In the genomic region with DNA sequence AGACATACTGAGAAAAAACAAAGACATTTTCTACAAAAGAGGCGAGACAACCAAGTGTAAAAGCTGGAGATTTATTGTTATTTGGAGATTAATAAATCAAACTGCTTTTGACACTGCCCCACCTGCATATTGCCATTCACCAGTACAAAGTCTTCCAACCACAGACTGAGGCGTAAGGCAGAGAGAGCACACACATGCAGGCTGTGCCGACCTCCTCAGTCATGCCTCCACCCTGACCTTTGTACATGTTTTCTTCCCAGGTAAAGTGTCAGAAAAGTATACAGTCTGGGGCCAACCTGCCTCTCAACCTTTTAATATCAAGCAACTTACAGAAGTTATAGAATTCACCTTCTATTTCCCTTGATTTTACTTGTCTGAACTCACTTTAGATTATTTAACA, we compare ENCODE assay signal across 28 mouse cellular contexts. TPM values are rescaled to one million over a fixed set of nuclear protein-coding genes. Genes with fewer than 3 reads are reported as not detected.
DNase-seq lines count a peak whose midpoint lies in the region; ATAC-seq and TF ChIP-seq lines count a peak whose summit lies in the region.
"Had no signal": no experiment of that assay in that cellular context is flagged by ENCODE, and none has a peak within 500 bp of the region (broad histone marks: within the 10 kb centered on the region; RNA-seq: fewer than 3 reads in every experiment).

No protein-coding gene starts in this region.

- 65% methylated on average over 3 of the region's 3 CpGs for WGBS in liver, postnatal 0 days (ENCODE audit: insufficient replicate concordance)
- WGBS in intestine, embryonic 15.5 days = 59% methylated on average over 3 of the region's 3 CpGs
- 41% methylated on average over 3 of the region's 3 CpGs for WGBS in intestine, postnatal 0 days
- 57% methylated on average over 3 of the region's 3 CpGs for WGBS in stomach, postnatal 0 days
- 93% methylated on average over 3 of the region's 3 CpGs for WGBS in forebrain, embryonic 13.5 days

- no peak overlapping the region for H3K4me2 ChIP-seq in liver, postnatal 0 days (ENCODE audit: low read depth, low read length)
- H3K4me2 ChIP-seq in intestine, embryonic 15.5 days (replicated peaks) = no peak overlapping the region
- peak overlapping the region; percentile 30; the same call in 1 of the 2 replicates for H3K4me2 ChIP-seq in intestine, postnatal 0 days (replicated peaks; ENCODE audit: low read depth)
- no peak overlapping the region for H3K4me2 ChIP-seq in stomach, postnatal 0 days (replicated peaks; ENCODE audit: low read depth)
- no peak overlapping the region for H3K4me2 ChIP-seq in forebrain, embryonic 13.5 days
- H3K4me2 ChIP-seq: embryonic facial prominence, embryonic 13.5 days; forebrain, embryonic 12.5 days; heart, embryonic 13.5 days; hindbrain, embryonic 12.5 days had no signal

- H3K27ac ChIP-seq in liver, postnatal 0 days (ENCODE audit: low read depth) = peak overlapping the region; percentile 50
- no peak overlapping the region for H3K27ac ChIP-seq in intestine, embryonic 15.5 days
- peak overlapping the region; percentile 73 for H3K27ac ChIP-seq in intestine, postnatal 0 days (ENCODE audit: low read depth, low read length)
- no peak overlapping the region for H3K27ac ChIP-seq in stomach, postnatal 0 days (replicated peaks)
- no peak overlapping the region for H3K27ac ChIP-seq in forebrain, embryonic 13.5 days
- H3K27ac ChIP-seq: embryonic facial prominence, embryonic 10.5 days; embryonic facial prominence, embryonic 13.5 days; forebrain, embryonic 12.5 days; heart, adult 2 months; heart, embryonic 10.5 days; heart, embryonic 13.5 days; hindbrain, embryonic 12.5 days had no signal

- TF ChIP-seq CTCF in liver, postnatal 0 days (IDR thresholded peaks at IDR 0.05; ENCODE audit: low read depth) = no peak
- TF ChIP-seq CTCF in intestine, postnatal 0 days (IDR thresholded peaks at IDR 0.05; ENCODE audit: low read depth) = no peak
- TF ChIP-seq CTCF in stomach, postnatal 0 days (IDR thresholded peaks at IDR 0.05; ENCODE audit: low read depth) = no peak

- H3K27me3 ChIP-seq in liver, postnatal 0 days (ENCODE audit: insufficient read depth, low read length) = no peaks in the 10 kb centered on the region
- H3K27me3 ChIP-seq in intestine, embryonic 15.5 days (replicated peaks) = no peaks in the 10 kb centered on the region
- no peaks in the 10 kb centered on the region for H3K27me3 ChIP-seq in intestine, postnatal 0 days (replicated peaks; ENCODE audit: control insufficient read depth, insufficient read depth, low read length)
- H3K27me3 ChIP-seq in stomach, postnatal 0 days (ENCODE audit: control insufficient read depth, insufficient read depth, low read length) = no peaks in the 10 kb centered on the region
- no peaks in the 10 kb centered on the region for H3K27me3 ChIP-seq in forebrain, embryonic 13.5 days
- H3K27me3 ChIP-seq: embryonic facial prominence, embryonic 13.5 days; forebrain, embryonic 12.5 days; heart, embryonic 13.5 days; hindbrain, embryonic 12.5 days had no signal

- DNase-seq in liver, postnatal 0 days = no peak
- no peak for DNase-seq in liver
- DNase-seq in stomach, postnatal 0 days (ENCODE audit: low spot score) = peak; percentile 31
- no peak for DNase-seq in urinary bladder, adult 2 months (ENCODE audit: low spot score)
- DNase-seq: adrenal gland, adult 8-10 months; adrenal gland, postnatal 25 days; cerebellum, adult 11-12 months; cerebellum, adult 8-10 months; cerebellum, postnatal 10 days; cerebellum, postnatal 36 days; embryo, embryonic 11 days; gastrocnemius, postnatal 10 days; gastrocnemius, postnatal 36 days; heart, adult 2 months; heart, postnatal 14 days had no signal

- H3K4me3 ChIP-seq in liver, postnatal 0 days (ENCODE audit: low read depth, low read length) = no peak overlapping the region
- H3K4me3 ChIP-seq in intestine, embryonic 15.5 days (replicated peaks) = no peak overlapping the region
- no peak overlapping the region for H3K4me3 ChIP-seq in intestine, postnatal 0 days (ENCODE audit: low read depth, low read length)
- no peak overlapping the region for H3K4me3 ChIP-seq in stomach, postnatal 0 days (ENCODE audit: low read depth, low read length)
- H3K4me3 ChIP-seq in forebrain, embryonic 13.5 days = no peak overlapping the region
- H3K4me3 ChIP-seq: embryonic facial prominence, embryonic 10.5 days; embryonic facial prominence, embryonic 13.5 days; erythroblast, embryonic 14.5 days; forebrain, embryonic 12.5 days; heart, adult 2 months; heart, embryonic 10.5 days; heart, embryonic 13.5 days; hindbrain, embryonic 12.5 days had no signal

- H3K4me1 ChIP-seq in liver, postnatal 0 days (ENCODE audit: insufficient read depth) = peaks cover 7% of the 10 kb centered on the region; the same call in 1 of the 2 replicates
- H3K4me1 ChIP-seq in intestine, embryonic 15.5 days (replicated peaks) = no peaks in the 10 kb centered on the region
- H3K4me1 ChIP-seq in intestine, postnatal 0 days (replicated peaks; ENCODE audit: control insufficient read depth, insufficient read depth, low read length) = no peaks in the 10 kb centered on the region; the same call in 1 of the 2 replicates
- H3K4me1 ChIP-seq in stomach, postnatal 0 days (replicated peaks; ENCODE audit: control insufficient read depth, insufficient read depth) = no peaks in the 10 kb centered on the region
- no peaks in the 10 kb centered on the region for H3K4me1 ChIP-seq in forebrain, embryonic 13.5 days
- H3K4me1 ChIP-seq: embryonic facial prominence, embryonic 10.5 days; embryonic facial prominence, embryonic 13.5 days; forebrain, embryonic 12.5 days; heart, embryonic 10.5 days; heart, embryonic 13.5 days; hindbrain, embryonic 12.5 days had no signal

- peak; percentile 68; the same call in 1 of the 2 replicates for ATAC-seq in liver, postnatal 0 days
- ATAC-seq in intestine, embryonic 15.5 days = peak; percentile 95
- ATAC-seq in intestine, postnatal 0 days = peak; percentile 95
- ATAC-seq in stomach, postnatal 0 days (ENCODE audit: low FRiP score, low TSS enrichment) = peak; percentile 88; the same call in 1 of the 2 replicates
- ATAC-seq in forebrain, embryonic 13.5 days = no peak
- no peak for ATAC-seq in activated CD4-positive, CD25-positive, alpha-beta regulatory T cell, adult 4 months
- ATAC-seq: CD4-positive, CD25-positive, alpha-beta regulatory T cell, adult 4 months; forebrain, embryonic 16.5 days had no signal

- H3K9me3 ChIP-seq in liver, postnatal 0 days (ENCODE audit: low read length) = no peaks in the 10 kb centered on the region
- H3K9me3 ChIP-seq in intestine, embryonic 15.5 days = no peaks in the 10 kb centered on the region
- H3K9me3 ChIP-seq in intestine, postnatal 0 days (ENCODE audit: control insufficient read depth) = no peaks in the 10 kb centered on the region
- no peaks in the 10 kb centered on the region for H3K9me3 ChIP-seq in stomach, postnatal 0 days (ENCODE audit: control insufficient read depth, low read length)
- no peaks in the 10 kb centered on the region for H3K9me3 ChIP-seq in forebrain, embryonic 13.5 days (replicated peaks)
- H3K9me3 ChIP-seq: embryonic facial prominence, embryonic 10.5 days; embryonic facial prominence, embryonic 13.5 days; forebrain, embryonic 12.5 days; heart, embryonic 10.5 days; heart, embryonic 13.5 days; hindbrain, embryonic 12.5 days had no signal

- H3K9ac ChIP-seq in liver, postnatal 0 days (replicated peaks) = no peak overlapping the region
- H3K9ac ChIP-seq in intestine, embryonic 15.5 days = no peak overlapping the region
- no peak overlapping the region for H3K9ac ChIP-seq in intestine, postnatal 0 days (ENCODE audit: low read depth, low read length)
- H3K9ac ChIP-seq in stomach, postnatal 0 days (ENCODE audit: low read length) = no peak overlapping the region
- H3K9ac ChIP-seq in forebrain, embryonic 13.5 days = no peak overlapping the region
- H3K9ac ChIP-seq: embryonic facial prominence, embryonic 13.5 days; forebrain, embryonic 12.5 days; heart, embryonic 13.5 days; hindbrain, embryonic 12.5 days had no signal

- H3K36me3 ChIP-seq in liver, postnatal 0 days (replicated peaks; ENCODE audit: insufficient read depth, low read length) = peaks cover 60% of the 10 kb centered on the region
- peaks cover 14% of the 10 kb centered on the region; the same call in 1 of the 2 replicates for H3K36me3 ChIP-seq in intestine, embryonic 15.5 days
- peaks cover 45% of the 10 kb centered on the region for H3K36me3 ChIP-seq in intestine, postnatal 0 days (ENCODE audit: control insufficient read depth, insufficient read depth)
- H3K36me3 ChIP-seq in stomach, postnatal 0 days (ENCODE audit: control insufficient read depth, insufficient read depth, low read length) = peaks cover 15% of the 10 kb centered on the region
- H3K36me3 ChIP-seq in forebrain, embryonic 13.5 days (ENCODE audit: poor library complexity, severe bottlenecking) = peaks cover 75% of the 10 kb centered on the region

- no peak for TF ChIP-seq EP300 in liver, postnatal 0 days (IDR thresholded peaks at IDR 0.05; ENCODE audit: low read depth)
- no peak for TF ChIP-seq EP300 in stomach, postnatal 0 days (optimal IDR thresholded peaks at IDR 0.05)

RNA-seq across cellular contexts. Expression of a gene that starts 18.7 kb away (rescaled TPM):
- 35.4 and 37.6 TPM in 2 replicates for polyA plus RNA-seq in liver, postnatal 0 days (2015; fragmentation: Nextera tagmentation; extraction: Ambion mirVana)
- 43.0 and 44.0 TPM in 2 replicates for polyA plus RNA-seq in intestine, embryonic 15.5 days (2015; fragmentation: Nextera tagmentation; extraction: Ambion mirVana)
- polyA plus RNA-seq in intestine, postnatal 0 days (2015; fragmentation: Nextera tagmentation; extraction: Ambion mirVana) = 79.0 and 88.7 TPM in 2 replicates
- 35.0 and 37.5 TPM in 2 replicates for polyA plus RNA-seq in stomach, postnatal 0 days (2015; fragmentation: Nextera tagmentation; extraction: Ambion mirVana)
- polyA plus RNA-seq in forebrain, embryonic 13.5 days (2015; fragmentation: Nextera tagmentation; extraction: Ambion mirVana) = 66.5 and 73.2 TPM in 2 replicates
- polyA plus RNA-seq in urinary bladder, adult 2 months (2012; rRNA removed) = 35.3 and 38.1 TPM in 2 replicates
- 100 to 1,000 TPM; 250 to 265 TPM for polyA plus RNA-seq in activated CD4-positive, CD25-positive, alpha-beta regulatory T cell, adult 4 months (2017; shearing (Covaris generic))

RNA-seq across cellular contexts. Expression of a gene that starts 39.3 kb away (rescaled TPM):
- 44.2 and 44.5 TPM in 2 replicates for polyA plus RNA-seq in liver, postnatal 0 days (2015; fragmentation: Nextera tagmentation; extraction: Ambion mirVana)
- polyA plus RNA-seq in intestine, embryonic 15.5 days (2015; fragmentation: Nextera tagmentation; extraction: Ambion mirVana) = 102 and 107 TPM in 2 replicates
- polyA plus RNA-seq in intestine, postnatal 0 days (2015; fragmentation: Nextera tagmentation; extraction: Ambion mirVana) = 59.5 and 61.3 TPM in 2 replicates
- 61.4 and 65.4 TPM in 2 replicates for polyA plus RNA-seq in stomach, postnatal 0 days (2015; fragmentation: Nextera tagmentation; extraction: Ambion mirVana)
- polyA plus RNA-seq in forebrain, embryonic 13.5 days (2015; fragmentation: Nextera tagmentation; extraction: Ambion mirVana) = 123 TPM in 2 replicates
- polyA plus RNA-seq in urinary bladder, adult 2 months (2012; rRNA removed) = 52.2 and 56.8 TPM in 2 replicates
- 10 to 100 TPM; 15.4 to 17.0 TPM for polyA plus RNA-seq in activated CD4-positive, CD25-positive, alpha-beta regulatory T cell, adult 4 months (2017; shearing (Covaris generic))

RNA-seq across cellular contexts. Expression of a gene that starts 47.7 kb away (rescaled TPM):
- polyA plus RNA-seq in liver, postnatal 0 days (2015; fragmentation: Nextera tagmentation; extraction: Ambion mirVana) = 11.0 and 11.4 TPM in 2 replicates
- 28.2 and 36.2 TPM in 2 replicates for polyA plus RNA-seq in intestine, embryonic 15.5 days (2015; fragmentation: Nextera tagmentation; extraction: Ambion mirVana)
- polyA plus RNA-seq in intestine, postnatal 0 days (2015; fragmentation: Nextera tagmentation; extraction: Ambion mirVana) = 27.9 and 29.5 TPM in 2 replicates
- 21.1 and 24.6 TPM in 2 replicates for polyA plus RNA-seq in stomach, postnatal 0 days (2015; fragmentation: Nextera tagmentation; extraction: Ambion mirVana)
- polyA plus RNA-seq in forebrain, embryonic 13.5 days (2015; fragmentation: Nextera tagmentation; extraction: Ambion mirVana) = 73.6 and 81.0 TPM in 2 replicates
- 77.7 and 79.7 TPM in 2 replicates for polyA plus RNA-seq in urinary bladder, adult 2 months (2012; rRNA removed)
- 10 to 100 TPM; 20.5 to 32.4 TPM for polyA plus RNA-seq in activated CD4-positive, CD25-positive, alpha-beta regulatory T cell, adult 4 months (2017; shearing (Covaris generic))

Comparison
In these comparisons a context has a peak if more than half of its experiments do, and no peak if none do; other contexts are left out.
1. H3K27ac ChIP-seq: peak in liver, postnatal 0 days (single experiment) and intestine, postnatal 0 days (single experiment); none in intestine, embryonic 15.5 days (single experiment), stomach, postnatal 0 days (single experiment) and forebrain, embryonic 13.5 days (single experiment).
2. ATAC-seq: peak in liver, postnatal 0 days (single experiment), intestine, embryonic 15.5 days (single experiment), intestine, postnatal 0 days (single experiment) and stomach, postnatal 0 days (single experiment); none in forebrain, embryonic 13.5 days (single experiment) and activated CD4-positive, CD25-positive, alpha-beta regulatory T cell, adult 4 months (single experiment).